Mouse (Mus musculus): ENCODE measurements around the gene Ubash3b.

The Ubash3b gene

DNA sequence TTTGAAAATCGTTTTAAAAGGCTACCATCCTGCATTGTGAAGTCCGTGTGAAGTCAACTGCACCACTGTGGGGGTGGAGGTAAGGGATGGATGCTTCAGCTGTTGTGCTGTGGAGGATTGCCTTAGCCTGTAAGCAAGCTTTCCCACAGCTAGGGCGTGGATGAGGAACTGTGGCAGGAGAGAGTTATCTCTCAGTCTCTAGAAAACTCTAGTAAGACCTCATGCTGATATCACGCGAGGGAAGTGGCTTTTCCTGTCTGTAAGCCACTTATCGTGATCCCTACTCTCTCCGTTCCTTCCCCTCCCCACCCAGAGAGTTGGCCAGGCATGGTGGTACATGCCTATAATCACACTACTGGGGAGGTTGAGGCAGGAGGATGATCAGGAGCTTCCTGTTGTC, 112.2 kb downstream of the Ubash3b start:
- DNase-seq: no peak

DNA sequence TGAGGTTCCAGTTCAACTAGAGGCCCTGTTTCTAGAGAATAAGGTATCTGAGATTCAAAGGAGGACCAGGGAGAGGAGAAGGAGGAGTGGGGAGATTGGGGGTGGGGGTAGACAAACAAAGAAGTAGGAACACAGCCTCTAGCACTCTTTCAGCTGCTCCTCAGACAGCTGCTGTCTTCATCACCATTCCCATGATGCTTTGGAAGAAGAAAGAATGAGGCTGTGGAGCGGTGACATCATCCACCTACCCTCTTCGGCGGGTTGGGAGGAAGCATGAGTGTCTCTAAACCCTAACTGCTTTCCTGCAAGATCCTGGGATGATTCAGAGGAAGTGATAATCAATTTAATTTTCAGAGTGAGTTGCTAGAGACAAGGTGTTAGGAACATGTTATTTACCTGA, 112.7 kb downstream of the Ubash3b start:
- no peak for DNase-seq

DNA sequence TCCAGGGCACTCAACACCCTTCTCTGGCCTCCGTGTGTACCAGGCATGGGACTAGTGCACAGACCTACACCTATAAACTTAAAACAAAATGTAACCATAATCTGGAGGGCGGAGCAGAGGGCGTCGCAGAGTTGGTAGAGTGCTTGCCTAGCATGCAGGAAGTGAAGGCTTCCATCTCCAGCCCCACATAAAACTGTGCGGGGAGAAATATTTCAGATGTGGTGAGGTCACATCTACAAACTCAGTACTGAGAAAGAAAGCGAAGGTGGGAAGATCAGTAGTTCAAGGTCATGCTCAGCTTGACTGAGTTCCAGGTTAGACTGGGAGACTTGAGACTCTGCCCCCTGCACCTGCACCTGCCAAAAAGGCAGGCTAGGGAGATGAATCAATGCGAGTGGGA, 113.3 kb downstream of the Ubash3b start:
- DNase-seq: no peak

DNA sequence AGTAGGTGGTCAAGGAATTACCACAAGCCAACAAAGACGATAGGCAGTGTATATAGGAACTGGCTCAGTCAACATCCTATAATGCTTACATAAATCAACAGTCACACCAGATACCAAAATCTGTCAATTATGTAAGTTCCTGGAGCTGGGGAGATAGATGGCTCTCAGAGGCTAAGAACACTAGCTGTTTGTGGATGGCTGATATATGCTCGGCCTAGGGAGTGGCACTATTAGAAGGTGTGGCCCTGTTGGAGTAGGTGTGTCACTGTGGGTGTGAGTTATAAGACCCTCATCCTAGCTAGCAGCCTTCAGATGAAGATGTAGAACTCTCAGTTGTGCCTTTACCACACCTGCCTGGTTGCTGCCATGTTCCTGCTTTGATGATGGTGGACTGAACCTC, 113.8 kb downstream of the Ubash3b start:
- DNase-seq: no peak

DNA sequence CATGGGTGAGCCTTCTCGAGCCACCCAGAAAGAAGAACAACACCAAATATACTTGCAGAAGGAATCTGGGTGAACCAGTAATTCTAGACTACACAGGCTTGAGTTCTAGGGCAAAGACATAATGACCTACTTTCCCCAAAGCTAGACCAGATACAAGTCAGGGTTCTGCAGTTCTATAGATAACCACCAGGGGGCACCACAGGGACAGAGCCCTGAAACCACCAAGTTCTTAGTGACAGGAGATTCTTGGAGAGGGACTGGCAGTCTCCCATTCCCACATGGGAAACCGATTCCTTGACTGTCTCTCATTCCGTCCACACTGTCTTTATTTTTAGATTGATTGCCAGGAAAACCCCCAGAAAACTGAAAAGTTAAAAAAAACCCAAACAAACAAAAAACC, 116.9 kb downstream of the Ubash3b start:
- DNase-seq: peak; percentile 90

DNA sequence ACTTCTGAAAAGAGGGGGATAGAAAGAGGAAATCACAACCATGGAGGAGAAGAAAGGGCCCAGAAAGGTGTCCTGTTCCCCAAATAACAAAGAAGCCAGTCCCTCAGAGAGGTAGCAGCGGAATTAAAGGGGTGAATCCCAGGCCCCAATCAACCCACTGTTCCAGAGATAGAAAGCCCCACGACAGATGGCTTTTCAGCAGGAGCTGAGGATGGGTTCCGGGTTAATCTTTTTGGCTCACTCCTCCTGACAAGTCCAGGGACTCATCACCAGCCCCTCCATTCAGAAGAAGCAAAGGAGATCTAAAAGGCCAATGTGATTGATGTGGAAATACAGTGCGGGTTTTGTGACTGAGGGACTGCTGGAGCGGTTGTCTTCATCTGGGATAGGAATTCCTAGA, 117.9 kb downstream of the Ubash3b start:
- DNase-seq: peak; percentile 72

DNA sequence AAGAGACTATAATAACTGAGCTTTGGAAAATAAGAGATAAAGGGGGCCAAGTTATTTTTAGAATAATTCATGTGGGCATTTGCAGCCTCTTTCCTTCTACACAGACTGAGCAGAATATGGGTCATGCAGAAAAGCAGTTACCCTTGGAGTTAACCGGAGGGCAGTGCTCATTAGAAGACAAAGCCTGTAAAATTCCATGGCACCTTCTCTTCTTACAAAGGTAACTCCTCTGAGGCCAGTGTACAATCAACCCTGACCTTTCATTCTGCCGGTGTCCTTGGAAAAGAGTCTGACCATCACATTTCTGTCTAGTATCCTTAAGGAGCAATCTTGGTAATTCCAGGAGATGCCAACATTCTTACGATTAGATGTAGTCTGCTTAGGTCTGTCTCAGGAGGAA, 120.1 kb downstream of the Ubash3b start:
- DNase-seq: peak; percentile 7

DNA sequence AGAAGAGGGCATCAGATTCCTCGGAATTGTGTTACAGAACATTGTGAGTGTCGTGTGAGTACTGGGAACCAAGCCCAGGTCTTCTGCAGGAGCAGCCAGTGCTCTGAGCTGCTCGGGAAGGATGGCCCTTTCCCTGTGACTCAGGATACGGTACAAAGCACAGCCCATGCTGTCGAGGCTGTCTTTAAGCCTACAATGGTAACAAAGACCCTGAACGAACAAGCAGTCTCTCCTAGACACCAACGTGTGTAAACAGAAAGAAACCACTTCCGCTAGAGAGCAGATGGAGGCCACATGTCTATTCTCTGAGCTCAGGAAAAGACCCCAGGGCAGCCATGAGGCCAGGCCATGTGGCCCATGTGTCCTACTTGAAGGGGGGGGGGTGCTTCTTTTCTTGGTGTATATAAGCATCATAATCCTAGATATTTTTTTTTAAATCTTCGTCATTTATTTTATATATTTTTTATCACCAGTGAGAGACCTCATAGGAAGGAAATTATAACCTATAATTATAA, 123.3 kb downstream of the Ubash3b start:
- DNase-seq: peak; percentile 17

DNA sequence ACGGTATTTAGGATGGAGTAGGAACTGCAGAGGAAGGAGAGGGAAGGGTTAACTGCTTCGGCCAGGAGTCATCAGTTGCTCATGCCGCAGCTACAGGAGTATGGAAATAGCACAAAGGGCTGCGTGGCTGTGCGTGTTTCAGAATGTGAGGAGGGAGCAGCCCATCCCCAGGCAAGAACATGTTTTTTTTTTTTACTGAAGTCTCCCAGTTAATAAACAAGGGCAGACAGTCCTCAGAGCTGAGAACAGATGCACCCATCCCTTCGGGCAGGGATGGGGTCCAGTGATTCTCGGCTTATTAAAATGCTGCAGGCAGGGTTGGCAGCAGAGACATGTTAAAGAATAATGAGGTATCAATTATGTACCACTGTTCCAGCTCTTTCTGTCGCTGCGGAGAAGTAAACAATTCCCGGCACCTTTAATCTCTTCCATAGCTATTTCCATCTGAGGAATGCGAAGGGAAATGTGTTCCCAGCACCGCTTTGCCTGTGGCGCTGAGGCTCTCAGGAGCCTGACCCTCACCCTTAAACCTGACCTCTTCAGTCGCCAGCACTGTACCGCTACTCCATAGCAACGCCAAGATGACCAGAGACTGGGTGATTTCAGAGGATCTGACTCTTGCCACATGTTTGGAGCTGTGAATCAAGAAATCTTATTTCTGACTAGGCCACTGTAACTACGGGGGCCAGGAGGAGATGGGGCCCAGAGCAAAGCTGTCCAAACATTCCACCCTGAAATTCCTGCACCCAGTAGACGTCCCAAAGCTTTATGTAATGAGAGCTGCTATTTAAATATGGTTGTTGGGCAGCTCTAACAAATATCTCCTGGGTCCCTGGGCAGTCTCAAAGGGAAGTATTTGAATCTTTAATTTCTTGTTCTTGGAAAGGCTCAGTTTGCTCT, 129.7 kb downstream of the Ubash3b start:
- DNase-seq: no peak

DNA sequence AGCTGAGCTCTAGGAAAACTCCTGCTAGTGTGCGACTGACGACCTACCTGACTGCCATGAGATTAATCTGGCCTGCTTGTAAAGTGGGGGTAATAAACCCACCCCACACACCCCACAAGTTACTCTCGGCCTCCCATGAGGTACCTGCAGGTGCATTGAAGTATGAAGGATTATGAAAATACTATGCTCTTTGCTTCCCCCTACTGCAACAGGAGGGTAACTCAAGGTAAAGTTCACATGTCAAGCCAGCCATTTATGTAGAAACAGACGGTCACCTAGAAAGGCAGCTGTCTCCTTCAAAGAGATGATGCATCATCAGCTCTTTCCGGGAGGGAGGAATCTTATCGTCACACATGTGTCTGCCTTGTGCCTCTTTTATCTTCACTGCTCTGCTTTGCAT, 131.7 kb downstream of the Ubash3b start:
- no peak for DNase-seq

DNA sequence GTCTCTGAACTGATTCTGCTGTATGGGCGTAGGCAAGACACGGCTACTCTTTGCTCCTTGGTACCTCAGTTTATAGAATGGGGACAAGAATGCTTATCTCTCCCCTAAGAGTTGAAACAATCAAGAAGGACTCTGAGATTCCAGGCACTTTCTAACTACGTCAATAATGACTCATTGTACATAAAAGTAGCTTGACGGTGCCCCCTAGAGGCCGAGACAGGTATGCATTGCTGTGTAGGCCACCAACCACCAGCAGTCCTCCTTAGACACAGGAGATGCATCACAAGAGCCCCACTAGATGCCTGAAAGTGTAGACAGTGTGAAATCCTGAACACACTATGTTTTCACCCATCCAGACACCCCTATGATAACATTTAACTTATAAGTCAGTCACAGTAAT, 133.0 kb downstream of the Ubash3b start:
- DNase-seq: no peak

DNA sequence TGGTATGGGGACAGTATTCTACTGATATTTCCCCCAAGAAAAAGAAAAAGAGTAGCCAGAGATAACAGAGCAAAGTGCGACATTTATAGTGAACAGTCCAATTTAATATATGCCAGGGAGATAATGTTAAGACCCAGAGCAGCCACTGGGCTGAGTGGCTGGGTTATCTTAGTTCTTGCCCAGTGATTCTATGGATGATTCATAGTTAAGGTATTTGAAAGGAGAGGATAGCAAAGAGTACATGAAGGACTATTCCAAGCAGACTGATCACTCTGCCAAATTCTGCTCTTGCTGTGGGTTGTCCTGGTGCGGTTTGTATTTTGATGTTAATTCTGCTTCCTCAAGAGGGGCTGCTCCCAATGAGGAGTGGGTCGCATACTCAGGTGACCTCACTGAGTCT, 139.8 kb downstream of the Ubash3b start:
- DNase-seq: no peak

DNA sequence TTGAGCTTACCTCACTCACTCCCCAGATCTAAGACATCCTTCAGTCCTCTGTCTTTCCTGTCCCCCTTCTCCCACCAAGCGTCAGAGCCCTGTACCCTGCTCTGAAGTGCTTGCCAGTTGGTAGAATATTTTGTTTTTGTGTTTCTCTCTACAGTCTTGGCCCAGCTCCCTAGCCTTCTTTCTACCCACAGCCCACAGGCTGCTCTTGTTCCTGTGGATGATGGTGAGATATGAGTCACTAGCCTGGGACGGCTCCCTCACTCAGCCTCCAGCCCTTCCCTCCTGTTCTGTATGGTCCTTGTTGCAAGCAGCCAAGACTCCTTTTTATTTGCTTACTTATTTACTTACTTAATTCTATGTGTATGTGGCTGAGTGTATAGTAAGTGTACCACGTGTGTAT, 141.0 kb downstream of the Ubash3b start:
- no peak for DNase-seq

DNA sequence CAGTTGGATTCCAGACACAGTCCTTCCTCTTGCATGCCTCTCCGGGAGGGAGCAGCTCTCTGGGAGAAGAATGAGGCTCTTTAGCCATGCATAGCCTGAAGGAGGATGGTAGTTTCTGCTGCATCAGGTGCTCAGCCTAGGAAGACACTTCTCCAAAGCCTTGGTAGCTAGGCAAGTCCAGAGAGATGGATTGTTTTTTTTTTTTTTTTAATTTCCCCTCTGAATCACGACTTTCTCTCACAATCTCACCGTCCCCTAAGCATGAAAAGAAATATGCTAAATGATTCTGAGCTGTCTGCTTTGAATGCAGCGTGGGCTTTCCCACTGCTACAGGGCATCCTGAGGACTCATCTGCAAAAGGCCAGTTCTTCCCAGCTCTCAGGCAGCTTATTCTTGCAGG, 147.0 kb downstream of the Ubash3b start:
- DNase-seq: no peak

DNA sequence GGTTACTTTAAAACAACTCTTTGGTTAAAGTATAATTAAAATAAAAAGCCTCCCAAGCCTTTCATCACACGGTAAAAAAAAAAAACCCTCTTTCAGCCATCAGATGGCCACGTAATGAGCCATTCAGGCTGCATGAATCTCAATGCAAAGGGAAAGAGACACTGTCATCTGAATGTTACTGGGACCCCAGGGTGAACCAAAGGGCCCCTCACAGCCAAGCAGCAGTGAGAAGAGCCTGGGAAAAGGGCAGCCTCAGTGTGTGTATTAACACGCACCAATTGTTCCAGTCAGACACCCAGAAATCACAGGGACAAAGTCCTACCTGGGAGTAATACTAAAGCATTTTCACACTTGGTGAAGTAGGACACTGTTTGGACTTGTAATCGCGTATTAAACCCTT, 149.0 kb downstream of the Ubash3b start:
- DNase-seq: no peak

DNA sequence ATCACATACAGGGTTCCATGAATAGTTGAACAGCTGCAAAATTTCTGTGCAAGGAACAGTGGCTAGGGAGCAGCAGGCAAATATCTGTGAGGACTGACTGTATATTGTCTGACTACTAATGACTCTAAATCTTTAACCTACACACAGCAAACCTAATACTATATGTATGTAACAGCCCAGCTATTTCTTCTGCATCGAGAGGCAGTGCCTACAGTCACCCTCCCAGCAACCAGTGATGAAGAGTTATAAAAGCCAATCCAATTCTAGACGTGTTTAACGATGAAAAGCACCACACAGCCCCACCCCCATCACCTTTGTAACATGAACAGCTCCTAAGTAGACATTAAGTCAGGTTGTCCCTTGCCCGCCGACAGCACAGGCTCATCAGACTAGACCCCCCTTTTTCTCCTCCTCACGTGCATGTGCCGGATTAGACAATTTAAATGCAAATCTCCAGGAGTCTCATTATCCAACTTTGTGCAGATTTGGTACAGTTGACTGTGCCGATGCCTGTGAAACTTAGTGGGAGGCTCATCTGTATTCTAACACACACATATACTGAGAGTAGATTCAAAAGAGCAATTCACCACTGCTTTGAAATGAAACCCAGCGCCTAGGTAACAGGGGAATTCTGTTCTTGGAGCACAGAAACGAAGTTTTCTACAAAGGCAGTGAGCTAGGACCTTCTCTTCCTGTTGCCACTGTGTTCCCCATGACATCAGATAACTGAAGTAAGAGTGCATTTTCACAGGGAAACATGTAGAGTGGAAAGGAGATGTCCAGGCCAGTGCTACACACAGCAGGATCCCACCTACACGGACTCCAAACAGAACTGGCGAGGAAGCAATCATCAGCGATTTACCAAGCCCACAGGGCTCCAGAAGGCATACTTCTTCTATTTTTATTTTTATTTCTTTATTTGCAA, 149.7 kb downstream of the Ubash3b start:
- no peak for DNase-seq

DNA sequence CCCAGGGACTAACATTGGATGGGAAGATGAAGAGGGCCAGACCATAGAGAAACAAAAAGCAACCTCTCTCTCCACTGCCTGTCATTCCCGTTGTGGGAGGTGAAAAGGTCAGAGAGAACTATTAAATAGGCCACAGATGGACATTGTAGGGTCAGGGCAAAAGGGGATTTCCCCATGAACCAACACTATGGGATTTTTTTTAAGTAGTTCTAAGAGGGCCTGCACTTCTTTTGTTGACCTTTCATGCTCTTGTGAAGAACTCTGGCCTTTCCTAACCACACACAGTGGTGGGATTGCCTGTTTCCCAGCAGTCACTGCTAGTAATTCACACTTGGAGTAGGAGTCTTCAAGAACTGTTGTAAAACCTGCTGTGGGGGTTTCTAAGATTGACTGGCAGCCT, 153.7 kb downstream of the Ubash3b start:
- DNase-seq: no peak

DNA sequence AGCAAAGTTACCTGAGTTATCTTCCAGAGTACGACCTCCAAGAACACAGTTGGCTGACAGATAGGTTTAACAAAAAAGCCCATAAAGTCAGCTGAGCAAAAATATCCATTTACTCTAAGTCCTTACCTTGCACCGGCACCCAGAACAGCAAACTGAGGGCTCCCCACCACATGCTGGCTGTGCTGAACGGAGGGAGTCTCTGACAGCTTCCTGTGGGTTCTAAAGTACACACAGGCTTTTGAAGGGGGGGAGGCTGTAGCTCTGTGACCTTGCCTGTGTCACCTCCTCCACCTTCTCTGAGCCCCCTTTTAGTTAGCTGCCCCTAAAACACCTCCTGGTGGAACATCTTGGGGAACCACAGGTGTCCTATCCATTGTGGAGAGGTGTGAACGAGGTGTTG, 157.1 kb downstream of the Ubash3b start, which contains the start of gene Crtam:
TSS of gene Crtam (minus strand) at position 214 of the 400 bp plus-strand sequence.
- no peak for DNase-seq

DNA sequence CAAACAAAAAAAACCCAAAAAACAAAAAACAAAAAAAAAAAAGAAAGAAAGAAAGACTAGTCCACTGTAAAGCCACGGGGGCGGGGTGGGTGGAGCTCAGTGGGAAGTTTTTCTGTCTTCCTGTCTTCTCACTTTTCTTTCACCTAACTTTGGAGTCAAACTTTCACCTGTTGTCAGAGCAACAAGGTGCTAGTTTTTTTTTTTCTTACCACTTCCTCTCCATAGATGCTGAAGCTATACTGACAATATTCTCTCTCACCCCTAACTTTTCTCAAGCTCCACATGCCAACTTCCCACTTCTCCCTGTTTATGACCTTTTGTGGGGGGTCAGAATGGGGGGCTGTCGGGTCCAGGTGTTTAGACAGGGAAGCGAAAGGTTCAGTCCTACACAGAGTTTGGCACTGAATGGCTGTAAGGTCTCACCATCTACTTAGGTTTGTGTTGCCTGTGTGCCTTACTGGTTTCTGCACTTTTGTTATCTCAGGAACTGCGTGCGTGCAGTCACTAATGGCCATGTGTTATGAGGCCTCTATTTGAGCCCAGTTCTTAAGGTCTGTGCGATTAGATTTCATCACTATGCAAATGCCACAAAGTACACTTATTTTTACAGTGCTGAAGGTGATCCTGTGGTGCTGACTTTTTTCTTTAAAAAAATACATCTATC, 164.2 kb downstream of the Ubash3b start:
- no peak for DNase-seq

DNA sequence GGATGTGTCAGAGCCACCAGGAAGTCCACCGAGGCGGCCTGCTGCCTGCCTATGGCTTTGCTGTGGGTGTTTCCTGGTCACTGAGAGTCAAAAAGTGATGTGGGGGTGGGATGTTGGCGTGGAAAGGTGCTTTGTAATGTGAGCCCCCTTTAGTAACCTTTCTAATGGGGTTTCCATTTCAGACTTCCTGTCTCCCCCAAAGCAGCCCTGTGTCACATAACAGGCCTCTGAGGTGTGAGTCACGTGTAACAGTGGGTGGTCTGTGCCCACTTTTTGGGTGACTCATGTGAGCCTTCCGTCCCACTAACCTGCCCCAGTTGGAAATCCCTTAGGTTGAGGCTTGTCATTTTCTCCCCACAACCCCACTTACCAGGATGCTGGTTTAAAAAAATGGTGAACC, 167.4 kb downstream of the Ubash3b start:
- DNase-seq: no peak

DNA sequence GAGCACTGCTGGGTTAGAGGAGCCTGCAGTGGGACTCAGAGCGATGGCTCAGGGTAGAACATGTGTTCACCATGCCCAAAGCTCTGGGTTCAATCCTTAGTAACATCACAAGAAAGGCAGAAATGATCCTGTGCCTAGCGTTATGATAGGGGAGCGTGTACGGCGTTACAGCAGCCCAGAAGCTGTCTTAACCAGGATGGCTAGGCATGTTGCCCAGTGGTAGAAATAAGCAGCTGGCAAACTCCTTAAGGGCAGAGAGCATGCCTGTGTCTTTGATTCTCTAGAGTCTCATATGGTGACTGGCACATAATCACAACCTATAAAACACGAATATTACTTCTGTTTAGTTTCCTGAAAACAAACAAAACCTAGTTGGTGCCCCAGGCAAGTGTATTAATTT, 170.0 kb downstream of the Ubash3b start:
- DNase-seq: no peak

DNA sequence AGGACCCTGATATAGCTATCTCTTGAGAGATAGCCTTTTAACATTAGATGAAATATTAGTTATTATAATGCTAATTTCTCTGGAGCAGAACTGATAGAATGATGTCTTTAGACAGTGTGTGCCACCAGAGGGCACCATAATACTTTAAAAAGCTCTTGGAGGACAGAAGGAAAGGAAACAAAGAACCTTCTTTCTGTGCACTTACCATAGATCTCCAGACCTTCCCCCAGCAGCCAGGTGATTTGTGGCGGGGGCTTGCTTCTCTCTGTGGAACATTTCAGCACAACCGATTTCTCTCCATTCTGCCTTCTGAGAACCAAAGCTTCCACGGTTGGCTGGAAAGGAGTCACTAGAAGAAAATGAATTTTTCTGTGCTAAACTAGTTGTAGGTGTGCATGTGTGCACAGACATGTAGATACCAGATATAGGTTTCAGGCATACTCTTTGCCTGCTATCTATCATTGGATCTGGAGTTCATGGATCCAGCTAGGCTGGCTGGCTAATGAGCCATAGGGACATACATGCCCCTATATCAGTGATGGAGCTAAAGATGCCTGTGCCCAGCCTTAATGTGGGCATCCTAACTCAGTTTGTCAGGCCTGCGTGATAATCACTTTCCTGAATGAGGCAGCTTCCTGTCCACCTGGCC, 171.4 kb downstream of the Ubash3b start:
- DNase-seq: peak; percentile 45

DNA sequence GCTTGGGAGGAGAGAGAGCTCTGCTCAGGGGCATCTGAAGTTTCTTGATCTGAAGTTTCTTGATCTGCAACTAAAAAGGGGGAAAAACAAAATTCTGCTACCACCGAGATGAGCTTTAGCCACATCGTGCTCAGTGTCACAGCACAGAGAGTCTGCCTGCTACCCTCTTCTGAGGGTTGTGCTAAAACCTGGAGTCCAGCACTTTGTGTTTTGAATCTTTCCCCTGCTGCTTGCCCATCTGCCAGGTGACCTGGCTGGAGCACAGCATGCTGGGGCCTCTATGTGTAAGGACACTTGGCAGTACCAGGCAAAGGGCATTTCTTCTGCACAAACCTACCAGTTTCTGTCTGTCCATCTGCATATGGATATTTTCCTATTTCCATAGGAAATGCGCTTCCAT, 177.2 kb downstream of the Ubash3b start:
- DNase-seq: peak; percentile 95

Data from cerebellum, adult 11-12 months (tissue).